Mouse (Mus musculus) adrenal gland (tissue): ENCODE data around the gene Asb11.

Experiments used
- intact Hi-C: fragments of 180-260 bp; cut with DNase I; formaldehyde crosslinking; loops from one replicate; pipeline ENCODE4 v1.15.1; 2025
- long read RNA-seq, 2 experiments: library from polyadenylated mRNA; unstranded; transcript quantifications; one replicate each; pipeline ENCODE4 v2.0.0; 2020; ENCODE audit warnings: borderline replicate concordance in 1 of 2; ENCODE audit not compliant: insufficient replicate concordance in 1 of 2

Gene Asb11
- long read RNA-seq, experiment 1: 0 reads
- long read RNA-seq, experiment 2: 0 reads

GRCm38 (mm10) chrX:164436709-164437108 lies at the start of gene Asb11:
Asb11 (plus strand) TSS chrX:164436994.
- intact Hi-C loops: no loop called here

GRCm38 (mm10) chrX:164394091-164394490 lies 42.7 kb upstream of the Asb11 start:
- intact Hi-C loops: no loop called here

- intact Hi-C loops: loop anchor here (5.0 kb wide), 2 partner anchors 111 to 216 kb away; no protein-coding TSS in a partner anchor
Observed at GRCm38 (mm10) chrX:164398456-164398855, 38.3 kb upstream of the Asb11 start.

- intact Hi-C loops: no loop called here
Observed at GRCm38 (mm10) chrX:164405080-164405649, 31.6 kb upstream of the Asb11 start.

- intact Hi-C loops: no loop called here
Observed at GRCm38 (mm10) chrX:164406133-164407022, 30.4 kb upstream of the Asb11 start.

- intact Hi-C loops: no loop called here
Observed at GRCm38 (mm10) chrX:164408301-164408927, 28.4 kb upstream of the Asb11 start.

- intact Hi-C loops: no loop called here
Observed at GRCm38 (mm10) chrX:164410562-164410961, 26.2 kb upstream of the Asb11 start.

GRCm38 (mm10) chrX:164416803-164417202 lies 20.0 kb upstream of the Asb11 start:
- intact Hi-C loops: no loop called here

- intact Hi-C loops: no loop called here
Observed at GRCm38 (mm10) chrX:164418008-164418407, 18.8 kb upstream of the Asb11 start.

GRCm38 (mm10) chrX:164419471-164419939 lies 17.3 kb upstream of the Asb11 start, which contains the start of gene Piga:
Piga (plus strand) TSS chrX:164419787.
- intact Hi-C loops: no loop called here

GRCm38 (mm10) chrX:164419955-164420354 lies 16.8 kb upstream of the Asb11 start:
- intact Hi-C loops: no loop called here

GRCm38 (mm10) chrX:164420518-164420917 lies 16.3 kb upstream of the Asb11 start:
- intact Hi-C loops: no loop called here

GRCm38 (mm10) chrX:164424821-164425220 lies 12.0 kb upstream of the Asb11 start:
- intact Hi-C loops: no loop called here

- intact Hi-C loops: no loop called here
Observed at GRCm38 (mm10) chrX:164427295-164427694, 9.5 kb upstream of the Asb11 start.

- intact Hi-C loops: no loop called here
Observed at GRCm38 (mm10) chrX:164428224-164428623, 8.6 kb upstream of the Asb11 start.

GRCm38 (mm10) chrX:164430621-164431020 lies 6.2 kb upstream of the Asb11 start:
- intact Hi-C loops: no loop called here

- intact Hi-C loops: no loop called here
Observed at GRCm38 (mm10) chrX:164431133-164431532, 5.7 kb upstream of the Asb11 start.

GRCm38 (mm10) chrX:164431541-164431940 lies 5.3 kb upstream of the Asb11 start:
- intact Hi-C loops: no loop called here

- intact Hi-C loops: no loop called here
Observed at GRCm38 (mm10) chrX:164432682-164433081, 4.1 kb upstream of the Asb11 start.

GRCm38 (mm10) chrX:164439462-164439861 lies 2.7 kb downstream of the Asb11 start:
- intact Hi-C loops: no loop called here

- intact Hi-C loops: loop anchor here (10.0 kb wide), 1 partner anchor 335 kb away; no protein-coding TSS in a partner anchor
Observed at GRCm38 (mm10) chrX:164440140-164440539, 3.3 kb downstream of the Asb11 start.

GRCm38 (mm10) chrX:164440703-164441102 lies 3.9 kb downstream of the Asb11 start:
- intact Hi-C loops: loop anchor here (10.0 kb wide), 1 partner anchor 336 kb away; no protein-coding TSS in a partner anchor
